Mouse (Mus musculus): ENCODE measurements around the gene Bin2. TPM values are rescaled to one million over a fixed set of nuclear protein-coding genes. Genes with fewer than 3 reads are reported as not detected.
A peak's percentile ranks its signal among the peaks of the same experiment; 100 is the strongest.

Gene Bin2
- polyA plus RNA-seq, 1 experiment from 2014 or later, result 16.2 TPM

GRCm38 (mm10) chr15:100681770-100682169 is 12.4 kb upstream of the Bin2 start:
- Histone ChIP-seq H3K9me3 (ENCODE audit: low read length) (no peaks in the 10 kb centered on the region), H3K4me2 (ENCODE audit: low read depth, low read length) (no peak overlapping the region), H3K36me3 (replicated peaks; ENCODE audit: insufficient read depth, low read length) (no peaks in the 10 kb centered on the region), H3K4me3 (ENCODE audit: low read depth, low read length) (no peak overlapping the region), H3K27ac (ENCODE audit: low read depth) (no peak overlapping the region), H3K27me3 (ENCODE audit: insufficient read depth, low read length) (no peaks in the 10 kb centered on the region), H3K4me1 (ENCODE audit: insufficient read depth) (peaks cover 34% of the 10 kb centered on the region), H3K9ac (replicated peaks) (no peak overlapping the region)
- WGBS (ENCODE audit: insufficient replicate concordance), result 44% methylated on average over 7 of the region's 7 CpGs
- ATAC-seq (no peak), DNase-seq (no peak)
- TF ChIP-seq EP300 (IDR thresholded peaks at IDR 0.05; ENCODE audit: low read depth) (no peak), CTCF (IDR thresholded peaks at IDR 0.05; ENCODE audit: low read depth) (no peak)

DNA sequence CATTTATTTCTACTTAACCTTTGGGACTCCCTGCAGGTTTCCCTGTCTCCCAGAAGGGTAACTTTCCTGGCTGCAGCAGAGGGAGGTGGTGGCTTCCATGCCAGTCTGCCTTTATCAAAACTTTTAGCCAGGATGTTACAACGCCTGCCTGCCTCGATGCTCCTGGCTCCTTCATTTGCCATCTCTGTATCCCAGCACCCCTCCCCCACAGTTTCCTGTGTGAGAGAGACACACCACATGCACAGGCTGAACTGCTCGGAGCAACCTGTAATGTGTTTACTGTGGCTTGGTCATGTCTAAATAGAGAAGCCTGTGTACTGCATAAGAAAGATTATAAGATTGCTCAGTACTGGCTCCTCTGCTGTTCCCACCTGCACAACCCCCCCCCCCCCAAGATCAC is 11.0 kb upstream of the Bin2 start:
- DNase-seq (no peak), ATAC-seq (no peak)
- no peaks in the 10 kb centered on the region for H3K36me3 ChIP-seq (replicated peaks; ENCODE audit: insufficient read depth, low read length)
- H3K27me3 ChIP-seq (ENCODE audit: insufficient read depth, low read length), result no peaks in the 10 kb centered on the region
- whole genome bisulfite sequencing (ENCODE audit: insufficient replicate concordance), result 40% methylated on average over 3 of the region's 3 CpGs
- no peak overlapping the region for H3K9ac ChIP-seq (replicated peaks)
- no peak overlapping the region for H3K4me2 ChIP-seq (ENCODE audit: low read depth, low read length)
- peaks cover 34% of the 10 kb centered on the region for H3K4me1 ChIP-seq (ENCODE audit: insufficient read depth)
- no peak overlapping the region for H3K27ac ChIP-seq (ENCODE audit: low read depth)
- no peaks in the 10 kb centered on the region for H3K9me3 ChIP-seq (ENCODE audit: low read length)
- H3K4me3 ChIP-seq (ENCODE audit: low read depth, low read length), result no peak overlapping the region
- TF ChIP-seq EP300 (IDR thresholded peaks at IDR 0.05; ENCODE audit: low read depth) (no peak), CTCF (IDR thresholded peaks at IDR 0.05; ENCODE audit: low read depth) (no peak)

- ATAC-seq, result peak; percentile 75
- 46% methylated on average over 14 of the region's 14 CpGs for WGBS (ENCODE audit: insufficient replicate concordance)
- H3K4me2 ChIP-seq (ENCODE audit: low read depth, low read length), result peak overlapping the region; percentile 50
- no peaks in the 10 kb centered on the region for H3K27me3 ChIP-seq (ENCODE audit: insufficient read depth, low read length)
- no peak overlapping the region; the same call in 1 of the 2 replicates for H3K4me3 ChIP-seq (ENCODE audit: low read depth, low read length)
- H3K27ac ChIP-seq (ENCODE audit: low read depth), result peak overlapping the region; percentile 80
- TF ChIP-seq CTCF (IDR thresholded peaks at IDR 0.05; ENCODE audit: low read depth) (no peak), EP300 (IDR thresholded peaks at IDR 0.05; ENCODE audit: low read depth) (0 out of 2 replicates have a peak, but pooled peaks have one; percentile 19)
- H3K36me3 ChIP-seq (replicated peaks; ENCODE audit: insufficient read depth, low read length), result no peaks in the 10 kb centered on the region
- no peak overlapping the region for H3K9ac ChIP-seq (replicated peaks)
- H3K4me1 ChIP-seq (ENCODE audit: insufficient read depth), result peaks cover 43% of the 10 kb centered on the region
- peak; percentile 68 for DNase-seq
- no peaks in the 10 kb centered on the region for H3K9me3 ChIP-seq (ENCODE audit: low read length)
Measured at GRCm38 (mm10) chr15:100679005-100679404, 9.7 kb upstream of the Bin2 start.

DNA sequence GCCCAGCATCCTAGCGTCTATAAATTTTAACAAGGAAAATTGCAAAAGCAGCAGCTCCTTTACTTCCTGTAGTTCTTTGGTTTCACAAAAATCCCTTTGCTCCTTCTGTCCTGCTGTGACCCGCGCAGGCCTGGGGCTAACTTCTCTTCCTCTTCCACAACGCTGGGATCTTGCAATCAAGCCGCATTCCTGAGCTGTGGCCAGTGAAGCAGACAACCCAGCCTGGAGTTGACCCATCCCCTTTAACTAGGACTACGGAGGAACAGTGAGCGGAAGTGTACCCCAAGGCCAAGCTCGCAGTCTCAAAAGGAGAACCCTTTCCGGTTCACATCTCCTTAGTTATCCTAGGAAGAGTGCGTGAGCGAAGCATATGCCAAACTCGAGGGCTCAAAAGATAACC is 9.2 kb upstream of the Bin2 start:
- TF ChIP-seq EP300 (IDR thresholded peaks at IDR 0.05; ENCODE audit: low read depth) (no peak), CTCF (IDR thresholded peaks at IDR 0.05; ENCODE audit: low read depth) (no peak)
- 63% methylated on average over 12 of the region's 12 CpGs for WGBS (ENCODE audit: insufficient replicate concordance)
- peak; percentile 46 for DNase-seq
- Histone ChIP-seq H3K9me3 (ENCODE audit: low read length) (no peaks in the 10 kb centered on the region), H3K27ac (ENCODE audit: low read depth) (peak overlapping the region; percentile 80), H3K9ac (replicated peaks) (no peak overlapping the region), H3K4me3 (ENCODE audit: low read depth, low read length) (no peak overlapping the region; the same call in 1 of the 2 replicates), H3K36me3 (replicated peaks; ENCODE audit: insufficient read depth, low read length) (no peaks in the 10 kb centered on the region), H3K4me2 (ENCODE audit: low read depth, low read length) (peak overlapping the region; percentile 50), H3K27me3 (ENCODE audit: insufficient read depth, low read length) (no peaks in the 10 kb centered on the region), H3K4me1 (ENCODE audit: insufficient read depth) (peaks cover 47% of the 10 kb centered on the region)
- ATAC-seq, result peak; percentile 40; the same call in 1 of the 2 replicates

- peak overlapping the region; percentile 80; the same call in 1 of the 2 replicates for H3K27ac ChIP-seq (ENCODE audit: low read depth)
- H3K4me2 ChIP-seq (ENCODE audit: low read depth, low read length), result no peak overlapping the region
- no peaks in the 10 kb centered on the region for H3K27me3 ChIP-seq (ENCODE audit: insufficient read depth, low read length)
- H3K9me3 ChIP-seq (ENCODE audit: low read length), result no peaks in the 10 kb centered on the region
- DNase-seq (no peak), ATAC-seq (no peak)
- peaks cover 56% of the 10 kb centered on the region for H3K4me1 ChIP-seq (ENCODE audit: insufficient read depth)
- no peaks in the 10 kb centered on the region for H3K36me3 ChIP-seq (replicated peaks; ENCODE audit: insufficient read depth, low read length)
- TF ChIP-seq CTCF (IDR thresholded peaks at IDR 0.05; ENCODE audit: low read depth), result no peak
- no peak for TF ChIP-seq EP300 (IDR thresholded peaks at IDR 0.05; ENCODE audit: low read depth)
- no peak overlapping the region for H3K4me3 ChIP-seq (ENCODE audit: low read depth, low read length)
- H3K9ac ChIP-seq (replicated peaks), result no peak overlapping the region
- WGBS (ENCODE audit: insufficient replicate concordance), result 76% methylated on average over 8 of the region's 8 CpGs
Measured at GRCm38 (mm10) chr15:100677675-100678074, 8.3 kb upstream of the Bin2 start.

GRCm38 (mm10) chr15:100676521-100676920 is 7.2 kb upstream of the Bin2 start:
- no peaks in the 10 kb centered on the region for H3K36me3 ChIP-seq (replicated peaks; ENCODE audit: insufficient read depth, low read length)
- no peak overlapping the region for H3K4me3 ChIP-seq (ENCODE audit: low read depth, low read length)
- H3K27me3 ChIP-seq (ENCODE audit: insufficient read depth, low read length), result no peaks in the 10 kb centered on the region
- ATAC-seq (no peak), DNase-seq (no peak)
- no peak overlapping the region for H3K4me2 ChIP-seq (ENCODE audit: low read depth, low read length)
- no peak overlapping the region for H3K27ac ChIP-seq (ENCODE audit: low read depth)
- 79% methylated on average over 1 of the region's 1 CpGs for WGBS (ENCODE audit: insufficient replicate concordance)
- no peak overlapping the region for H3K9ac ChIP-seq (replicated peaks)
- peaks cover 56% of the 10 kb centered on the region for H3K4me1 ChIP-seq (ENCODE audit: insufficient read depth)
- peak; percentile 45 for TF ChIP-seq CTCF (IDR thresholded peaks at IDR 0.05; ENCODE audit: low read depth)
- TF ChIP-seq EP300 (IDR thresholded peaks at IDR 0.05; ENCODE audit: low read depth), result no peak
- no peaks in the 10 kb centered on the region for H3K9me3 ChIP-seq (ENCODE audit: low read length)

- DNase-seq, result no peak
- Histone ChIP-seq H3K9me3 (ENCODE audit: low read length) (no peaks in the 10 kb centered on the region), H3K36me3 (replicated peaks; ENCODE audit: insufficient read depth, low read length) (no peaks in the 10 kb centered on the region), H3K4me1 (ENCODE audit: insufficient read depth) (peaks cover 48% of the 10 kb centered on the region), H3K4me3 (ENCODE audit: low read depth, low read length) (no peak overlapping the region), H3K9ac (replicated peaks) (no peak overlapping the region), H3K27ac (ENCODE audit: low read depth) (no peak overlapping the region; the same call in 1 of the 2 replicates), H3K4me2 (ENCODE audit: low read depth, low read length) (no peak overlapping the region), H3K27me3 (ENCODE audit: insufficient read depth, low read length) (no peaks in the 10 kb centered on the region)
- TF ChIP-seq EP300 (IDR thresholded peaks at IDR 0.05; ENCODE audit: low read depth) (no peak), CTCF (IDR thresholded peaks at IDR 0.05; ENCODE audit: low read depth) (no peak)
- 70% methylated on average over 3 of the region's 3 CpGs for WGBS (ENCODE audit: insufficient replicate concordance)
- no peak for ATAC-seq
Measured at GRCm38 (mm10) chr15:100675486-100675885, 6.1 kb upstream of the Bin2 start.
